8 mouse cellular contexts compared by ENCODE assay signal in genomic region chr2:130575873-130576272, GRCm38 (mm10). TPM values are rescaled to one million over a fixed set of nuclear protein-coding genes. Genes with fewer than 3 reads are reported as not detected.
DNase-seq lines count a peak whose midpoint lies in the region; ATAC-seq lines count a peak whose summit lies in the region.

Oxt (plus strand) TSS chr2:130576173.

- no peak for DNase-seq in kidney, adult 18-20 months
- no peak for DNase-seq in forebrain, embryonic 11.5 days (ENCODE audit: low spot score)
- DNase-seq in limb, embryonic 11.5 days (ENCODE audit: low spot score), result no peak
- no peak for DNase-seq in cerebellum, adult 11 months
- no peak for DNase-seq in lung, postnatal 10 days

- ATAC-seq in kidney, embryonic 16.5 days (ENCODE audit: low FRiP score, low TSS enrichment), result no peak
- ATAC-seq in forebrain, embryonic 11.5 days (replicated peaks; ENCODE audit: low FRiP score), result no peak
- ATAC-seq in limb, embryonic 11.5 days (ENCODE audit: insufficient number of reproducible peaks, low FRiP score, low TSS enrichment, low read depth), result no peak
- ATAC-seq in neural tube, embryonic 12.5 days (ENCODE audit: low FRiP score, low read depth), result no peak
- ATAC-seq in megakaryocyte progenitor cell, adult 5-6 weeks (replicated peaks; ENCODE audit: poor library complexity), result no peak

- no peaks in the 10 kb centered on the region for H3K9me3 ChIP-seq in kidney, embryonic 16.5 days (ENCODE audit: low read length)
- no peaks in the 10 kb centered on the region for H3K9me3 ChIP-seq in forebrain, embryonic 11.5 days (ENCODE audit: control insufficient read depth, low read length)
- no peaks in the 10 kb centered on the region for H3K9me3 ChIP-seq in limb, embryonic 11.5 days (ENCODE audit: control insufficient read depth, low read length)
- no peaks in the 10 kb centered on the region for H3K9me3 ChIP-seq in neural tube, embryonic 12.5 days

- no peak within 1 kb of the TSS for H3K27ac ChIP-seq in kidney, embryonic 16.5 days (ENCODE audit: low read length)
- no peak within 1 kb of the TSS for H3K27ac ChIP-seq in forebrain, embryonic 11.5 days (ENCODE audit: low read depth, low read length)
- no peak within 1 kb of the TSS for H3K27ac ChIP-seq in limb, embryonic 11.5 days (replicated peaks; ENCODE audit: low read depth, low read length)
- H3K27ac ChIP-seq in neural tube, embryonic 12.5 days, result no peak within 1 kb of the TSS

- H3K9ac ChIP-seq in kidney, embryonic 16.5 days (replicated peaks; ENCODE audit: low read length), result peak within 1 kb of the TSS; percentile 53
- H3K9ac ChIP-seq in forebrain, embryonic 11.5 days (ENCODE audit: low read length), result no peak within 1 kb of the TSS
- no peak within 1 kb of the TSS for H3K9ac ChIP-seq in limb, embryonic 11.5 days (ENCODE audit: low read length)
- peak within 1 kb of the TSS; percentile 33; the same call in 1 of the 2 replicates for H3K9ac ChIP-seq in neural tube, embryonic 12.5 days

- H3K4me1 ChIP-seq in kidney, embryonic 16.5 days (ENCODE audit: insufficient read depth, low read length), result peaks cover 16% of the 10 kb centered on the region
- peaks cover 3% of the 10 kb centered on the region; the same call in 1 of the 2 replicates for H3K4me1 ChIP-seq in forebrain, embryonic 11.5 days (replicated peaks; ENCODE audit: control insufficient read depth, insufficient read depth, low read length)
- 0 out of 2 replicates have a peak, but pooled peaks cover 4% of the 10 kb centered on the region for H3K4me1 ChIP-seq in limb, embryonic 11.5 days (ENCODE audit: control insufficient read depth, insufficient read depth, low read length)
- H3K4me1 ChIP-seq in neural tube, embryonic 12.5 days, result peaks cover 12% of the 10 kb centered on the region

- H3K4me3 ChIP-seq in kidney, embryonic 16.5 days (ENCODE audit: low read length), result peak within 1 kb of the TSS; percentile 37
- H3K4me3 ChIP-seq in forebrain, embryonic 11.5 days (ENCODE audit: low read depth, low read length), result peak within 1 kb of the TSS; percentile 19
- H3K4me3 ChIP-seq in limb, embryonic 11.5 days (ENCODE audit: low read depth, low read length), result peak within 1 kb of the TSS; percentile 20
- peak within 1 kb of the TSS; percentile 15; the same call in 1 of the 2 replicates for H3K4me3 ChIP-seq in neural tube, embryonic 12.5 days

- H3K4me2 ChIP-seq in kidney, embryonic 16.5 days (replicated peaks; ENCODE audit: low read depth, low read length), result peak within 1 kb of the TSS; percentile 55
- peak within 1 kb of the TSS; percentile 37 for H3K4me2 ChIP-seq in forebrain, embryonic 11.5 days (ENCODE audit: low read depth, low read length, severe bottlenecking)
- peak within 1 kb of the TSS; percentile 41 for H3K4me2 ChIP-seq in limb, embryonic 11.5 days (ENCODE audit: low read depth, severe bottlenecking)
- H3K4me2 ChIP-seq in neural tube, embryonic 12.5 days (replicated peaks), result peak within 1 kb of the TSS; percentile 52

- WGBS in kidney, embryonic 16.5 days, result 38% methylated on average over 9 of the region's 9 CpGs
- WGBS in forebrain, embryonic 11.5 days, result 35% methylated on average over 9 of the region's 9 CpGs
- 45% methylated on average over 9 of the region's 9 CpGs for WGBS in limb, embryonic 11.5 days
- WGBS in neural tube, embryonic 12.5 days, result 35% methylated on average over 9 of the region's 9 CpGs

- H3K36me3 ChIP-seq in kidney, embryonic 16.5 days (ENCODE audit: insufficient read depth, low read length), result no peaks in the 10 kb centered on the region
- no peaks in the 10 kb centered on the region for H3K36me3 ChIP-seq in forebrain, embryonic 11.5 days (ENCODE audit: control insufficient read depth, insufficient read depth, low read length)
- H3K36me3 ChIP-seq in limb, embryonic 11.5 days (ENCODE audit: control insufficient read depth, insufficient read depth, low read length), result no peaks in the 10 kb centered on the region
- H3K36me3 ChIP-seq in neural tube, embryonic 12.5 days, result no peaks in the 10 kb centered on the region

- H3K27me3 ChIP-seq in kidney, embryonic 16.5 days (ENCODE audit: insufficient read depth, low read length), result peaks cover 59% of the 10 kb centered on the region
- peaks cover 60% of the 10 kb centered on the region for H3K27me3 ChIP-seq in forebrain, embryonic 11.5 days (ENCODE audit: control insufficient read depth, insufficient read depth, low read length)
- peaks cover 55% of the 10 kb centered on the region for H3K27me3 ChIP-seq in limb, embryonic 11.5 days (ENCODE audit: control insufficient read depth, insufficient read depth, low read length)
- peaks cover 64% of the 10 kb centered on the region for H3K27me3 ChIP-seq in neural tube, embryonic 12.5 days (replicated peaks)

RNA-seq across cellular contexts. Expression of gene Oxt, which starts in this region (rescaled TPM):
- polyA plus RNA-seq in kidney, embryonic 16.5 days (2015; fragmentation: Nextera tagmentation; extraction: Ambion mirVana), result 0.32 TPM in 1 of 2 replicates, not detected in the other
- not detected in 2 replicates for polyA plus RNA-seq in forebrain, embryonic 11.5 days (2014; fragmentation: Nextera tagmentation; extraction: Ambion mirVana)
- not detected in 2 replicates for polyA plus RNA-seq in limb, embryonic 11.5 days (2014; fragmentation: Nextera tagmentation; extraction: Ambion mirVana)
- polyA plus RNA-seq in neural tube, embryonic 12.5 days (2016; fragmentation: Nextera tagmentation; extraction: Ambion mirVana), result not detected in 2 replicates
- not detected in 2 replicates for total RNA-seq in megakaryocyte progenitor cell, adult 5-6 weeks (2015)
- total RNA-seq in megakaryocyte progenitor cell, adult 5-6 weeks (2017), result not detected in 2 replicates

Comparison
In these comparisons a context has a peak if more than half of its experiments do, and no peak if none do; other contexts are left out.
1. H3K9ac ChIP-seq: peak in kidney, embryonic 16.5 days (single experiment) and neural tube, embryonic 12.5 days (single experiment); none in forebrain, embryonic 11.5 days (single experiment) and limb, embryonic 11.5 days (single experiment).
2. Peak in every context shown above with its lines, with median percentiles within 50 percentile points of each other: H3K4me2 ChIP-seq and H3K4me3 ChIP-seq.